Mouse (Mus musculus): Measurements from ENCODE around the gene Pam16.

The Pam16 gene

GRCm38 (mm10) chr16:4624481-4625110 is at the start of gene Pam16:
TSS of gene Pam16 (minus strand) at chr16:4624988.
- DNase-seq, result peak; percentile 91 to 94

- DNase-seq, result no peak
These were observed 49.3 kb upstream of the Pam16 start for GRCm38 (mm10) chr16:4674091-4674490.

GRCm38 (mm10) chr16:4670317-4670716 is 45.5 kb upstream of the Pam16 start:
- no peak for DNase-seq

GRCm38 (mm10) chr16:4667190-4667808 is 42.5 kb upstream of the Pam16 start:
- DNase-seq, result peak; percentile 78 to 85

- DNase-seq, result no peak
These were observed 40.9 kb upstream of the Pam16 start for GRCm38 (mm10) chr16:4665726-4666125.

- no peak for DNase-seq
These were observed 39.0 kb upstream of the Pam16 start for GRCm38 (mm10) chr16:4663806-4664205.

- DNase-seq, result no peak
These were observed 36.8 kb upstream of the Pam16 start for GRCm38 (mm10) chr16:4661605-4662004.

- no peak for DNase-seq
These were observed 34.5 kb upstream of the Pam16 start for GRCm38 (mm10) chr16:4659326-4659725.

GRCm38 (mm10) chr16:4658781-4659245 is 34.0 kb upstream of the Pam16 start:
- no peak for DNase-seq

GRCm38 (mm10) chr16:4656571-4657081 is 31.8 kb upstream of the Pam16 start:
- DNase-seq, result no peak

GRCm38 (mm10) chr16:4655764-4656570 is 31.2 kb upstream of the Pam16 start:
- DNase-seq, result no peak

GRCm38 (mm10) chr16:4655251-4655734 is 30.5 kb upstream of the Pam16 start:
- DNase-seq, result peak in 1 of 2 experiments; percentile 58

GRCm38 (mm10) chr16:4654706-4655105 is 29.9 kb upstream of the Pam16 start:
- no peak for DNase-seq

- DNase-seq, result peak in 1 of 2 experiments; percentile 70
These were observed 28.1 kb upstream of the Pam16 start for GRCm38 (mm10) chr16:4652707-4653416.

- no peak for DNase-seq
These were observed 26.8 kb upstream of the Pam16 start for GRCm38 (mm10) chr16:4651624-4652023.

- no peak for DNase-seq
These were observed 26.3 kb upstream of the Pam16 start for GRCm38 (mm10) chr16:4651081-4651480.

- DNase-seq, result no peak
These were observed 25.4 kb upstream of the Pam16 start for GRCm38 (mm10) chr16:4650161-4650560.

- DNase-seq, result no peak
These were observed 24.9 kb upstream of the Pam16 start for GRCm38 (mm10) chr16:4649692-4650091.

- DNase-seq, result no peak
These were observed 24.4 kb upstream of the Pam16 start for GRCm38 (mm10) chr16:4649211-4649610.

- DNase-seq, result no peak
These were observed 23.7 kb upstream of the Pam16 start for GRCm38 (mm10) chr16:4648416-4649023.

GRCm38 (mm10) chr16:4647651-4648141 is 22.9 kb upstream of the Pam16 start:
- peak in 1 of 2 experiments; percentile 52 for DNase-seq

GRCm38 (mm10) chr16:4646831-4647230 is 22.0 kb upstream of the Pam16 start:
- DNase-seq, result no peak

Data from lung, adult 18-20 months (tissue).